Mouse (Mus musculus) cortical plate, adult 2 months (tissue): ENCODE measurements around the gene Samd10. TPM values are rescaled to one million over a fixed set of nuclear protein-coding genes. Genes with fewer than 3 reads are reported as not detected.
A peak's percentile ranks its signal among the peaks of the same experiment; 100 is the strongest.

Experiments
- H3K27ac ChIP-seq: fragments of 200-500 bp; 2 replicates; pipeline ENCODE4 v1.5.1; 2012; ENCODE audit warnings: low read length, control low read depth, inconsistent platforms; ENCODE audit not compliant: insufficient read depth
- H3K4me1 ChIP-seq: fragments of 200-500 bp; 2 replicates; pipeline ENCODE4 v1.6.1; 2011; ENCODE audit warnings: low read length; ENCODE audit not compliant: control insufficient read depth, insufficient read depth
- H3K4me3 ChIP-seq: fragments of 200-500 bp; 2 replicates; pipeline ENCODE4 v1.5.1; 2011; ENCODE audit warnings: mild to moderate bottlenecking, low read length, control low read depth; ENCODE audit not compliant: insufficient read depth
- CTCF ChIP-seq: fragments of 200-500 bp; IDR thresholded peaks from 2 replicates; pipeline ENCODE4 v1.5.1; 2011; ENCODE audit warnings: mild to moderate bottlenecking, control low read depth, low read length; ENCODE audit not compliant: insufficient read depth; ENCODE audit errors: extremely low read depth
- POLR2A ChIP-seq: fragments of 200-500 bp; IDR thresholded peaks from 2 replicates; pipeline ENCODE4 v1.6.1; 2011; ENCODE audit warnings: mild to moderate bottlenecking, low read length, control low read depth; ENCODE audit not compliant: insufficient read depth; ENCODE audit errors: extremely low read depth
- polyA plus RNA-seq: library from polyadenylated mRNA; depleted of rRNA; stranded (reverse); fragments of >200 nt; gene quantifications from 2 replicates; pipeline ENCODE4 v1.2.3, GENCODE M21; 2012

Samd10 gene
- polyA plus RNA-seq, 1 experiment, result 38.6 TPM

DNA sequence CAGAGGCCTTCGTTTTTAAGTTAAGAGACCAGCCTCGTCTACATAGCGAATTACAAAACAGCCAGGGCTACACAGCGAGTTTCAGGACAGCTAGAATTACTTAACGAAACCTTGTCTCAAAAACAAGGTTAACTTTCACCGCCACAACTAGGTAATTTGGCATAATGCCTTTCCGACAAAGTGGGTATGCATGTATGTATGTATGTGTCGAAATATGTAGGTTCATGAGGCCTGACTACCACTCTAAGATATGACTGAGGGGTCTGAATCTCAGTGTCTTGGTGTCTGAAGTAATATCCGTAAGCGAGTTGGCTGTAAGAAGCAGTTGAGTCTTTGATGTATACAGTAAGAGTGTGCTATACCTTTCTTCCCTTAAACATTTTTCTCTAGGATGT lies 2.7 kb upstream of the Samd10 start:
- Histone ChIP-seq H3K27ac (no peak overlapping the region), H3K4me1 (peaks cover 2% of the 10 kb centered on the region; the same call in 1 of the 2 replicates)
- no peak for TF ChIP-seq CTCF
- no peak for TF ChIP-seq POLR2A

DNA sequence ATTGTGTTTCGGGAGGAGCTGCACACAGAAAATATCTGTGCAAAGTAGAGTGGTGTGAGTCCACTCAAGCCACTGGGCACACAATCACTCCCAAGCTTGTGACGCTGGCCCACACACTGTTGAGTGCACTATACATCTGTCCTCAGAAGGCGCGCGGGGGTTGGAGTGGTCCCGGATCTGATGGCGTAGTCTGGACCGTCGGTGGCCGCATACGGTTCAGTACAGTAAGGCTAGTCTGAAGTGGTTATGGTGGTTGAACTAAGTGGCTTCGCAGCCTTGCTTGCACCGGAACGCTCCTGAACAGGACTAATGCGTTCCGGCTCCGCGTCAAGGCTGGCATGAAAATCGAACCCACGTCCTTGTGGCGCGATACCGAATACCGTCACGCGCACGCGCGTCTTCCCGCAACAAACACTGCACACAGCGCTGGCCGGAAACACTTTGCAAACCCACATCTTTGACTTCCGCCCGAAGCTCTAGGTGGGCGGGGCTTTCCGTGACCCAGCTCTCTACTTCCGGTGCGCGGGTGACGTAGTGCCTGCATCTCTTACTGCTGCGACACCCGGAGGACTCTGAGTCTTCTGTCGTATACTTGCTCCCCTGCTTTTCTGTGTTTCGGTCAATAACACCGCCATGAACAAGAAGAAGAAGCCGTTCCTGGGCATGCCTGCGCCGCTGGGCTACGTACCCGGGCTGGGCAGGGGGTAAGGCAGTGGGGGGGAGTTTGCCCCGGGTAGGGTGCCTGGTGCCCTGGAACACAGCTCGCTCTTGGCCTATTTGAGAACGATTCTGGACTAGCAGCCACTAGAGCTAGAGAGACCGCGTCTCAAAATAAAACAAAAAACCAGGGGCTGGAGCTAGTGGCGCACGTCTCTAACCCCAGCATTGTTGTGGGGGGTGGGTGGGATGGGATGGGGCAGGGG lies 2.1 kb upstream of the Samd10 start:
- peaks cover 2% of the 10 kb centered on the region; the same call in 1 of the 2 replicates for H3K4me1 ChIP-seq
- peak; percentile 92 for TF ChIP-seq POLR2A
- no peak for TF ChIP-seq CTCF
- peak overlapping the region; percentile 72 for H3K4me3 ChIP-seq
- H3K27ac ChIP-seq, result peak overlapping the region; percentile 77

More for the DNA sequence above, 2.7 kb upstream of the Samd10 start:
- peak overlapping the region; percentile 72 for H3K4me3 ChIP-seq

DNA sequence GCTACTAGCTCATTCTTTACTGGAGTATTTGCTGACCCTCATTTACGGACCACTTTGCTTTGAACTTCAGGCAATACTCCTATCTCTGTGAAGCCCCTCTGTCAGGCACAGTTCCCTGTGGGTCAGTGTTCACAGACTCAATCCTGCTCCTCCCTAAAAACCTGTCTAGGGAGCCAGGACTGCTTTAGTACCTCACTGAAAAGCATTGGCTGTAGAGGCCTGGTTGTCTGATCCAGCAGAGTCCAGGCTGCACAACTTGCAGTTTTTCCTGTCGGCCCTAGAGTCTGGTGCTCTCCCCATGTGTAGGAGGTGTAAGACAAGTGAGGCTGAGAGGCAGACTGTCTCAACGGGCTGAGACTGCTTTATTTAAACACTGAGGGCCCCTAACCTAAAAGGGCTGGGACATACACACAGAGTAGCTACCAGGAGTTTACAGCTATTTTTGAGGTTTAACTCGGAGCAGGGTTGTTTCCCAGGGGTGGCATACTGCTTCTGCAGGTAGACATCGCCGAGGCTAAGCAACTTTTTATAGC lies 1.3 kb upstream of the Samd10 start:
- 0 out of 2 replicates have a peak, but pooled peaks have one; percentile 13 for TF ChIP-seq POLR2A
- no peak for TF ChIP-seq CTCF
- H3K27ac ChIP-seq, result peak overlapping the region; percentile 77; the same call in 1 of the 2 replicates
- H3K4me3 ChIP-seq, result peak overlapping the region; percentile 72; the same call in 1 of the 2 replicates
- peaks cover 2% of the 10 kb centered on the region; the same call in 1 of the 2 replicates for H3K4me1 ChIP-seq

DNA sequence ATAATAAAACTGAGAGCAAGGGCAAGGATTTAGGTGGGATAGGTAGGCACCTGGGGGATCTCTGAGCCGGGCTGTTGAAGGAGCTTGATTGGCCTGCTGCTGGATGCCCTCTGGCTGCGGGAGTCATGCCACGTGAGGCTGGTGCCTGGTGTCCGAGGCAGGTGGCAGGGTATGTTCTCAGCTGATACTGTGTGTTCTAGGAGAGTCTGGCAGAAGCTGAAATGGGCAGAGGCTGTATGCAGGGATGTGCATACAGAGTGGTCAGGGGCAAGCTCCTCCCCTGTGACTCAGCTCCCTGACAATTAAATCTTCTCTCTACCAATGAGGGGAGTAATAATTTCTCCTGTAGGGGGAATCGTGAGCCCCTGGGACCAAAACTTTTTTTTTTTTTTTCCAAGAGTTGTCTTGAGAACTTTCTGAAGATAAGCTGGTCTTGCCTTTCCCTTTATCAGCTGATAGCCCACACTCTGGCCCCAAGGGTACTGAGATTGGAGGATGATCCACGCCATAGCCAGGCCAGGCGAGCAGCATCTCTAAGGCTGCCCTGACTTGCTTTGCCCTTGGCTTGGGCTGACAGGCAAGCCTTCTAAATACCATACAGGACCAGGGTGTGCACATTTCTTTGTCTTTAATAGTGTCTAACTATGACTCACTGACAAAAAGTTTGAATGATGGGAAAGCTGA lies 1.5 kb downstream of the Samd10 start:
- Histone ChIP-seq H3K4me1 (peaks cover 2% of the 10 kb centered on the region; the same call in 1 of the 2 replicates), H3K27ac (no peak overlapping the region), H3K4me3 (no peak overlapping the region; the same call in 1 of the 2 replicates)
- TF ChIP-seq POLR2A, result no peak

DNA sequence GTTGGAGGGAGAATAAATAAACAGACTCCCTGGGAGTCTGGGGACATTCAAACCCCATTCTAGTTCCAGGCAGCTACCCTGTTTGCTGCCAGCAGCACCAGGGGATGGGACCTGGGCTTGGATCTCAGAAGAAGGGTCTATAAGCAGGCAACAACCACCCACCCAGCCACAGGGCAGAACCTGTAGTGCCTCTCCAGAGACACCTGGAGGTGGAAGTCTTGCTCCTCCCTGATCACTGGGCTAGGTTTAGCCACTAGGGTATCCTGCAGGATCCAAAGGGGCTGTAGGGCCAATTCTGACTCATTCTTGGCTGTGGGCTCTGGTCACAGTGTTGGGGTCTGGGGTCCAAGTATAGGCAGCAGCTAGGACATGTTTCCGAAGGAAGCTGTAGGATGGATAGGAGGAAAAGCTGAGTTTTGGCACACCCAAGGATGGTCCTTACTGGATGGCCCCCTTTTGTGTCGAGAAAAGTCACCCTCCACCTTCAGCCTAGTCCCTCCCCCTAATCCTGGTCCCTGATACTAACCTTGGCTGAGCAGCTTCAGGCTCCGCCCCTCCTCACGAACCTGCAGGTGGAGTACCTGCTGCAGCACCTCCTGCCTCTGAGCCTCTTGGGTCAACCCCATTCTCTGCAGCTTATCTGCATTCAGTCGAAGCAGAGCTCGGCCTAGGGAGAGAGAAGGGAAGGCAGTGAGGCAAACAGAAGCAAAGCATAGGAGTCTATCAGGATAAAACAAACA lies 2.6 kb downstream of the Samd10 start:
- Histone ChIP-seq H3K4me3 (no peak overlapping the region), H3K4me1 (peaks cover 2% of the 10 kb centered on the region; the same call in 1 of the 2 replicates), H3K27ac (no peak overlapping the region)
- no peak for TF ChIP-seq POLR2A
- TF ChIP-seq CTCF, result no peak

DNA sequence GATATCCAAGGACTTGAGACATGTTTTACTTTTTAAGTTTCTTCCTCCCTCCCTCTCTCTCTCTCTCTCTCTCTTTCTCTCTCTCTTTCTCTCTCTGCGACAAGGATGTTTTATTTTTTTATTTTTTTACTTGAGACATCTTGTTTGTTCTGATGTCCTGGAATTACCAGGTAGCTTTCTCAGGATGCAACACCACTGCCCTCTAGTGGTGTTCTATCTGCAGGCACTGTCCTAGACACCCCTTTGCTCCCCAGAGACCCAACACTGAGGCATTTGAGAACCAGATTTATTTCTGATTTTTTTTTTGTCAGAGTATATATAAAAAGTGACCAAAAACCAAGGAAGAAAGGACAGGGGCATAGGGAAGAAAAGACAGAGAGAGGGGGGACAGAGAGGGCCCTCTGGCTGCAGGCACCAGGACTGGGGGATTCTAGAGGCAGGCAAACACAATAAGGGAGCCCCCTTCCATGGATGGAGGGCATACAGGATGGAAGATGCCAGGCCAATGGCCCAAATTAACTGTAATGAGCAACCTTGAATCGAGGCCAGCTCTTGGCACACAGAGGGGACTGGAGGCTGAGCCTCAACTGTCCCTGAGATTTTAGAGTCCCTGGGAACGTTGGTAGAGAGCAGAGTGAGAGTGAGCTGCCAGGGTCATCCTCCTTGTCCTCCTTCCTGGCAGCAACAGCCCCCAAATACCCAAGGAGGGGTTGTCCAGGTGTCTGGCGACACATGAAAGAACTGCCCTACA lies 3.9 kb downstream of the Samd10 start:
- TF ChIP-seq CTCF (peak; percentile 73), POLR2A (no peak)
- no peak overlapping the region for H3K4me3 ChIP-seq
- no peak overlapping the region for H3K27ac ChIP-seq
- peaks cover under 1% of the 10 kb centered on the region; the same call in 1 of the 2 replicates for H3K4me1 ChIP-seq

DNA sequence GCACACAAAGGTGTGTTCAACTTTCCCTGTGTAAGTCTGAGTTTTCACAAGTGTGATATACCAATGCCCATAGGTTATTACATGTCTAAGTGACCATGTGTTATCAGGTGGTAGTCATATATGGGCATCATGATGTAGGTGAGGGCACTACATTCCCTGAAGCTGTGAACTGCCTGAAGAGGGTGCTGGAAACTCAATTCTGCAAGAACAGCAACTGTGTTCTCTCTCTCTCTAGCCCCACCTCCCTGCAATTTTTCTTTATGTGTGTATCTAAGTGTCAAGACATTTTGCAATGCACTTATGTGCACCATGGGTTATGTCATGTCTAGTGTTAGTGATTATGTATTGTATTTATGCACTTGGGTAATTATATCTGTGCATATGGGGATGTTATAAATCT lies 5.1 kb downstream of the Samd10 start:
- no peak for TF ChIP-seq POLR2A
- no peak for TF ChIP-seq CTCF
- Histone ChIP-seq H3K27ac (no peak overlapping the region; the same call in 1 of the 2 replicates), H3K4me1 (no peaks in the 10 kb centered on the region), H3K4me3 (no peak overlapping the region)

DNA sequence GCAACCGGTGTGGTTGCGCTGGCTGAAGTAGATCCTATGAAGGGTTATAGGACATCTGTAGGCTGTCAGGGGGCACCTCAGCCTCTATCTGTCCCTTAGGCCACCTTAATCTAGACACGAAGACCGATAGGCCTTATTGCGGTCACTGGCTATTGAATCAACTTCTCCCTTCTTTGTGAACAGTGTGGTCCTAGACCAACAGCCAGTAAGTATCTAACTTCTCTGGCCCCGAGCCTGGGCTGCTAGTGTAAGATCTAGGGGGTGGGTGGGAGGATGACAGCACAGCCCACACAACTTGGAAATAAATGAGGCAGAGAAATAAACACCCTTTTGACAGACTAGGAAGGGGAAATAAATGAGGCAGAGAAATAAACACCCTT lies 6.0 kb downstream of the Samd10 start:
- Histone ChIP-seq H3K4me3 (peak overlapping the region; percentile 97), H3K27ac (peak overlapping the region; percentile 87), H3K4me1 (no peaks in the 10 kb centered on the region)
- TF ChIP-seq POLR2A (no peak), CTCF (no peak)
